11 mouse cellular contexts compared by ENCODE assay signal in the genomic region with DNA sequence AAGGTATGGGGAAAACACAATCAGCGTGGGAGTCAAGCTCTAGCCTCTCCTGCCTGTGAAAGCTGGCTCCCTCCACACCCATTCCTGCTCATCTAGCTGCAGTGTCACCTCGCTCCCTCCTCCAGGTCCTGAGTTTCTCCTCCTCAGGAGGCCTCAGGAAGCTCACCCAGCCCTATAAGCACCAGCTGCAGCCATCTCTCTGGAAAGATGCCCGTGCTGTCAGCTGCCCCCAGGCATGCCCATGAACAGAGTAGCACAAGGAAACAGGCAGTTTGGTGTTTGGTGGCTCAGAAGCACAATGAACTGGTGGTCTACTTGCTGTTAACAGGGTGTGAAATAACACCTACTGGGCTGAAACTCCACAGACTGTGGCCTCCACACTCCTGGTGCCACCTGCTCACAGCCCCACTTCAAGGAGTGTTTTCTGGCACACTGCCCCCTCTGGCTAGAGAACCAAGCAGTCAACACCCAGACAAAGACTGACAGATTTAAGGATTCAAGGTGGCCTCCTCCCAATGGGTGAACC. TPM values are rescaled to one million over a fixed set of nuclear protein-coding genes. Genes with fewer than 3 reads are reported as not detected.
DNase-seq lines count a peak whose midpoint lies in the region; ATAC-seq and TF ChIP-seq lines count a peak whose summit lies in the region.
"Had no signal": no experiment of that assay in that cellular context is flagged by ENCODE, and none has a peak within 500 bp of the region (broad histone marks: within the 10 kb centered on the region; RNA-seq: fewer than 3 reads in every experiment).

No protein-coding gene starts in this region.

- no peaks in the 10 kb centered on the region for H3K27me3 ChIP-seq in intestine, postnatal 0 days (replicated peaks; ENCODE audit: control insufficient read depth, insufficient read depth, low read length)
- no peaks in the 10 kb centered on the region for H3K27me3 ChIP-seq in intestine, embryonic 15.5 days (replicated peaks)
- H3K27me3 ChIP-seq in midbrain, embryonic 15.5 days (replicated peaks), result no peaks in the 10 kb centered on the region
- H3K27me3 ChIP-seq: lung, embryonic 15.5 days had no signal

- H3K36me3 ChIP-seq in intestine, postnatal 0 days (ENCODE audit: control insufficient read depth, insufficient read depth), result no peaks in the 10 kb centered on the region
- H3K36me3 ChIP-seq in intestine, embryonic 15.5 days, result no peaks in the 10 kb centered on the region
- no peaks in the 10 kb centered on the region for H3K36me3 ChIP-seq in midbrain, embryonic 15.5 days (replicated peaks)
- H3K36me3 ChIP-seq: lung, embryonic 15.5 days had no signal

- peak; percentile 22 for DNase-seq in A20 (ENCODE audit: low read depth, low spot score)
- DNase-seq in c-Kit-positive CD71-positive TER-119-positive erythroid progenitor cells, embryonic 14.5 days (ENCODE audit: low spot score), result no peak
- no peak for DNase-seq in left cerebral cortex, adult 18-20 months (ENCODE audit: low spot score in 2 of 2)
- DNase-seq in gastrocnemius, postnatal 25 days, result no peak
- DNase-seq: cerebellum, adult 8-10 months; kidney, adult 18-20 months had no signal

- no peak overlapping the region for H3K9ac ChIP-seq in intestine, postnatal 0 days (ENCODE audit: low read depth, low read length)
- no peak overlapping the region for H3K9ac ChIP-seq in intestine, embryonic 15.5 days
- no peak overlapping the region for H3K9ac ChIP-seq in midbrain, embryonic 15.5 days
- H3K9ac ChIP-seq: lung, embryonic 15.5 days had no signal

- no peak overlapping the region for H3K27ac ChIP-seq in intestine, postnatal 0 days (ENCODE audit: low read depth, low read length)
- no peak overlapping the region for H3K27ac ChIP-seq in intestine, embryonic 15.5 days
- H3K27ac ChIP-seq in bone marrow macrophage, adult 2 months (ENCODE audit: insufficient read depth, low read depth, low read length), result peak overlapping the region; percentile 95
- no peak overlapping the region for H3K27ac ChIP-seq in midbrain, embryonic 15.5 days
- H3K27ac ChIP-seq: lung, embryonic 15.5 days had no signal

- H3K4me3 ChIP-seq in intestine, postnatal 0 days (ENCODE audit: low read depth, low read length), result no peak overlapping the region
- H3K4me3 ChIP-seq in intestine, embryonic 15.5 days (replicated peaks), result no peak overlapping the region
- no peak overlapping the region for H3K4me3 ChIP-seq in bone marrow macrophage, adult 2 months (ENCODE audit: insufficient read depth, low read length)
- H3K4me3 ChIP-seq in midbrain, embryonic 15.5 days, result no peak overlapping the region
- H3K4me3 ChIP-seq: lung, embryonic 15.5 days had no signal

- H3K9me3 ChIP-seq in intestine, postnatal 0 days (ENCODE audit: control insufficient read depth), result no peaks in the 10 kb centered on the region
- no peaks in the 10 kb centered on the region for H3K9me3 ChIP-seq in intestine, embryonic 15.5 days
- H3K9me3 ChIP-seq in midbrain, embryonic 15.5 days, result no peaks in the 10 kb centered on the region
- H3K9me3 ChIP-seq: lung, embryonic 15.5 days had no signal

- 68% methylated on average over 3 of the region's 3 CpGs for WGBS in intestine, postnatal 0 days
- 59% methylated on average over 3 of the region's 3 CpGs for WGBS in intestine, embryonic 15.5 days
- 62% methylated on average over 3 of the region's 3 CpGs for whole genome bisulfite sequencing in midbrain, embryonic 15.5 days

- TF ChIP-seq CTCF in intestine, postnatal 0 days (IDR thresholded peaks at IDR 0.05; ENCODE audit: low read depth), result 0 out of 2 replicates have a peak, but pooled peaks have one; percentile 32
- no peak for TF ChIP-seq CTCF in bone marrow macrophage, adult 2 months (IDR thresholded peaks at IDR 0.05; ENCODE audit: low read depth, low read length)

- H3K4me1 ChIP-seq in intestine, postnatal 0 days (replicated peaks; ENCODE audit: control insufficient read depth, insufficient read depth, low read length), result peaks cover 8% of the 10 kb centered on the region; the same call in 1 of the 2 replicates
- H3K4me1 ChIP-seq in intestine, embryonic 15.5 days (replicated peaks), result 0 out of 2 replicates have a peak, but pooled peaks cover 12% of the 10 kb centered on the region
- peaks cover 71% of the 10 kb centered on the region for H3K4me1 ChIP-seq in bone marrow macrophage, adult 2 months (ENCODE audit: control insufficient read depth, insufficient read depth, low read length)
- no peaks in the 10 kb centered on the region for H3K4me1 ChIP-seq in midbrain, embryonic 15.5 days
- H3K4me1 ChIP-seq: lung, embryonic 15.5 days had no signal

- no peak for TF ChIP-seq POLR2A in bone marrow macrophage, adult 2 months (IDR thresholded peaks at IDR 0.05; ENCODE audit: borderline replicate concordance, low read depth, low read length)

- ATAC-seq in intestine, postnatal 0 days, result no peak
- ATAC-seq in intestine, embryonic 15.5 days, result no peak
- 0 out of 2 replicates have a peak, but pooled peaks have one; percentile 34 for ATAC-seq in midbrain, embryonic 15.5 days (replicated peaks)

- H3K4me2 ChIP-seq in intestine, postnatal 0 days (replicated peaks; ENCODE audit: low read depth), result no peak overlapping the region
- no peak overlapping the region for H3K4me2 ChIP-seq in intestine, embryonic 15.5 days (replicated peaks)
- no peak overlapping the region for H3K4me2 ChIP-seq in midbrain, embryonic 15.5 days
- H3K4me2 ChIP-seq: lung, embryonic 15.5 days had no signal

RNA-seq across cellular contexts. Expression of gene Slc37a2, which starts 7.1 kb away (rescaled TPM):
- polyA plus RNA-seq in intestine, postnatal 0 days (2015; fragmentation: Nextera tagmentation; extraction: Ambion mirVana), result 20.1 and 22.8 TPM in 2 replicates
- 3.1 and 4.4 TPM in 2 replicates for polyA plus RNA-seq in intestine, embryonic 15.5 days (2015; fragmentation: Nextera tagmentation; extraction: Ambion mirVana)
- polyA plus RNA-seq in bone marrow macrophage, adult 2 months (2012; ENCODE audit: insufficient read depth, insufficient read length, missing spikeins), result 167 and 186 TPM in 2 replicates
- polyA plus RNA-seq in midbrain, embryonic 15.5 days (2015; fragmentation: Nextera tagmentation; extraction: Ambion mirVana), result 0.81 and 1.6 TPM in 2 replicates
- 1 to 10 TPM; 1.3 TPM for total RNA-seq in left cerebral cortex, adult 18-20 months (2021)
- total RNA-seq in gastrocnemius, postnatal 25 days (2021), result 1 to 10 TPM in 1 of 2 experiments, under 1 TPM in 1; 0.92 to 1.1 TPM

RNA-seq across cellular contexts. Expression of gene Tmem218, which starts 40.4 kb away (rescaled TPM):
- 6.1 and 7.1 TPM in 2 replicates for polyA plus RNA-seq in intestine, postnatal 0 days (2015; fragmentation: Nextera tagmentation; extraction: Ambion mirVana)
- 8.5 and 9.2 TPM in 2 replicates for polyA plus RNA-seq in intestine, embryonic 15.5 days (2015; fragmentation: Nextera tagmentation; extraction: Ambion mirVana)
- polyA plus RNA-seq in bone marrow macrophage, adult 2 months (2012; ENCODE audit: insufficient read depth, insufficient read length, missing spikeins), result 4.7 and 5.9 TPM in 2 replicates
- polyA plus RNA-seq in midbrain, embryonic 15.5 days (2015; fragmentation: Nextera tagmentation; extraction: Ambion mirVana), result 8.7 and 9.0 TPM in 2 replicates
- total RNA-seq in left cerebral cortex, adult 18-20 months (2021), result 10 to 100 TPM; 10.2 to 12.2 TPM
- 1 to 10 TPM; 2.3 to 3.1 TPM for total RNA-seq in gastrocnemius, postnatal 25 days (2021)
